Mouse (Mus musculus) gastrocnemius, postnatal 4 days (tissue): ENCODE data around the gene Nav2. TPM values are rescaled to one million over a fixed set of nuclear protein-coding genes. Genes with fewer than 3 reads are reported as not detected.

ENCODE experiments used
- DNase-seq, 2 experiments: peaks; one replicate each; pipeline ENCODE4 v3.0.0; 2021 to 2022; ENCODE audit warnings: low spot score in 2 of 2, mixed read lengths in 2 of 2
- total RNA-seq, 2 experiments: library from RNA; stranded (reverse); gene quantifications; 2 replicates each; pipeline ENCODE4 v1.2.3; 2021

The Nav2 gene
- total RNA-seq, 2 experiments from 2014 or later, result 79.5 to 86.2 TPM

GRCm38 (mm10) chr7:48887973-48888372 is 20.5 kb upstream of the Nav2 start:
- no peak for DNase-seq

DNA sequence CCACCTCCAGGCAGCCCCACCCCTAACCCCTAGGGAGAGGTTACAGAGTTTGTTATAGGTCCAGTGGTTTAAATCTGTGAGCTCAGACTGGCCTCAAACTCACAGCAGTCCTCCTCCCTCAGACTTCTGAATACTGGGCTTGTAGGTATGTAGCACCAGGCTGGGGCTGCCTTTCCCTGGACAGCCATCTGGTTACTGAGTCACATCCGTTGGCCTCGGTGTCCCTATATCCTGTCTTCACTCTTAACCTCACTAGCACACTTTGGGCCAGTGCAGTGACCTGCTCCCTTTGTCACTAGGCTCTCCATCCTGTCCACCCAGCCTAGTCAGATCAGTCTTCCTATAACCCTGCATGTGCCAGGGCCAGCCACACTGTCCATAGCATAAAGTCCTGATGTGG is 19.8 kb upstream of the Nav2 start:
- no peak for DNase-seq

DNA sequence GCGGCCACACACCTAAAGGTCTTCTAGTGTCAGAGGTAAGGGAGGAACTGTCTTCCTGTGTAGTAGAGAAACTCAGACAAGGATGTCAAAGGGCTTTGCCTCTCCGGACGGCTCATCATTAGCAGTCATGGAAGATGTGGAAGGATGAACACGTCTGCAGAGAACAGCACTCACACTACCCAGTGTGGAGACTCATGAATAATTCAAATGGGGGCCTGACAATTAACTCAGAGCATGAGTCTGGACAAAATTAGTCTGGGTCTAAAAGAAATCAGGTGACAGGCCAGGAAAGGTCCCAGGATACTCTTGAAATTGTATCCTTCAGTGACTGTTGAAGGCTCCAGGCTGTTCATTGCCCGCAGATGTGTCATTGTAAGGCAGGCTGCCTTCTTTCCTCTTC is 17.5 kb upstream of the Nav2 start:
- DNase-seq, result no peak

- DNase-seq, result no peak
Observed at GRCm38 (mm10) chr7:48893093-48893492, 15.4 kb upstream of the Nav2 start.

DNA sequence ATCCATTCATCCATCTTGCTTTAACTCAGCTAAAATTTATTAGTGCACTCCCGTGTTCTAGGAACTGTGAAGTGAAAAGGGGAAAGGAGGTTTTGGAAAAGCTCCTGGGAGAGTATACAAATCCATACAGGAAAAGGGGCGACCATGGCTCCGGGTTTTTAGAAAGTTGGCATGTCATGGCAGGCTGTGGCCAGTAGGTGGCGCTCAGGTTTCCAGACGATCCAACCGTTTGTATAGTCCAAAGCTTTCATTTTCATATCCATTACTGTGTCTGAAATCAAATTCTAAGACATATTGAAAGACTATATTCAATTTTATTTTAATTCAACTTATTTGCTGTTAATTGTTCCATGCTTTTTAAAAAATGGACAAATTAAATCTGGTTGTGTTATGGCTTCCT is 14.4 kb upstream of the Nav2 start:
- DNase-seq, result peak; percentile 31 to 49

DNA sequence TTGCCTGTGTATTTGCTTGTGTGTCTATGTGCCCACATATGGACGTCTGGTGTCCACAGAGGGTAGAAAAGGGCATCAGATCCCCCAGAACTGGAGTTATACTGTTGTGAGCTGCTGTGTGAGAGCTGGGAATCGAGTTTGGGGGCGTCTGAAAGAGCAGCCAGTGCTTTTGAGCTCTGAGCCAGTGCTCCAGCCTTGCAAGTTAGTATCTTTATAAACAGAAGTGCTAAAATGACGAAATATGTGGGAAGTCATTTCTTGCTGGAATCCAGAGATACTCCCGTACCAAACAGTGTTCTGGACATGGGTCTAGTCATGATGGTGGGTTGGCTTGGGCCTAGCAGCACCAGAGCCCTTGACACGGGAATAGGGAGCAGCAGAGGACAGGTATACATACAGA is 13.8 kb upstream of the Nav2 start:
- DNase-seq, result no peak

- no peak for DNase-seq
Observed at GRCm38 (mm10) chr7:48895475-48895874, 13.0 kb upstream of the Nav2 start.

- no peak for DNase-seq
Observed at GRCm38 (mm10) chr7:48896051-48896450, 12.5 kb upstream of the Nav2 start.

DNA sequence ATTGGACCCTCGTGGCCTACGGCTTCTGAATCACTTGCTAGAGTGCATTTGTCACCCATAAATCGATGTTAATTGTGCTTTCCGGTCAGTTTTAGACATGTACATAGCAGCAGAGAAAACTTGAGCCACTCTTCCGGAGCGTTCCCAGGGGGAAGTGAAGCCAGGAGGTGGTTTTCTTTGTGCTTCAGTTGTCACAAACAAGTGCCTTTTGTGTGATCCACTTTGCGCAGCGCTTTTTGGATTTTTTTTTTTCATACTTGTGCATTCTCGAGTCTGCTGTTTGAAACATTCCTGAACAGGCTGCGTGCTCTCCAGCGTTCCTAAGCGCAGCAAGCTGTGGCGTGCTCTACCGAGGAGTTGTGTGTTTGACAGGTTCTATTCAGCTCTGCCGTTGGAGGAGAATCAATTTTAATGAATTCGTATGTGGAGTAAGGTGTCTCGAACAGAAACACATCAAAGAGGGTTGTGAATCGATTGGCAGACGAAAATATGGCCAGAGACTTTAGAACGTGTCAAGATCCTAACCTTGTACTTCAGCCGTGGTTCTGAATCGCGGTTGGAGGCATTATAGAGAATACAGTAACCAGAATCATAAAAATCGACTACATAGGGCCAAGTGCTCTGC is 10.9 kb upstream of the Nav2 start:
- no peak for DNase-seq

- DNase-seq, result no peak
Observed at GRCm38 (mm10) chr7:48898416-48898815, 10.1 kb upstream of the Nav2 start.

DNA sequence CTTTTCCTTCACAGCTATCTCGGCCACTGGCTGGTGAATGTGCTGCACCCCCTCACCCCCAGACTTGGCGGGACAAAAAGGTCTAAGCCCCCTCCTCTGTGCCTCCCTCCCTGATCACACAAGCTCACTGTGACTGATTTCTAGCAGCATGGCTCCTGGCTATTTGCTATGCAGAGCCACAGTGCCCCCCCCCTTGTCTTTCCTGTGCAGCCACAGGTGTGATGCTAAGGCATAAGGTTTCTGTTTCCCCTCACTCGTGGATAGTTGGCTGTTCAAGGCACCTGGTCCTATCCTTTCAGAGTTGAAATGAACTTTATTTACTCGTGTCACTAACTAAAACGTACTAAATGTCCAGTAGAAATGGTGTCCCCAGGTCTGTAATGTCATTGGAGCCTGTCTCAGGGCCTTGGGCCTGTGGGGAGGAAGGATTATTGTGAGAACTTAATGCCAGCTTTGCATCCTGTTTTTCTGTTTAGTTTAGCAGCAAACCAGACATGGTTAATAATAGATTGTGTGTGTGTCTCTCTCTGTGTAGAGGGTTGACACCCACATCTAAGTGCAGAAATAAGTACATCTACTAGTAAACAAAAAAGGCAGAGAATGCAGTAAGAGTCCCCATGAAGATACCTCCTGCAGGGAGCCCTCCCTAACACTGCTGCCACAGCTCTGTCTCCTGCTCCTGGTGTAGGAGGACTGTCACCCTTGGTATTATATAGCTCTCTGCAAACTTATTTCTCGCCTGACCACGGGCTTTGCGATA is 7.9 kb upstream of the Nav2 start:
- DNase-seq, result no peak

DNA sequence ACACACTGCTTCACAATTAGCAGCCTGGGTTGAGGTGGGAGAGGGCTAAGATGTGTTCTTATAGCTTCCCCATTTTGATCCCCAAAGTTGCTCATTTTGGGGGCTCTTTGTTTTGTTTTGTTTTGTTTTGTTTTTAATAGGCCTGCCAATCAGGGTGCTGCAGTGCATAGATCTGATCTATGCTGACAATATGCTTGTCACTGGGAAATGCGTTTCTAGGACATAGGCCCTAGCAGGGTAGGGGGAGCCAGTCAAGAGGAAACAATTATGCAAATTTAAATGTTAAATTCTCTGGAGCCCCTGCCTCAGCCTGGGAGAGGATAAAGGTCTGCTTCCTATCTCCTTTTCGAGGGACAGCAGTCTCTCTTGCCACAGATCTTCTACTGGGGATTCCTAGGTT is 6.1 kb upstream of the Nav2 start:
- DNase-seq, result no peak

DNA sequence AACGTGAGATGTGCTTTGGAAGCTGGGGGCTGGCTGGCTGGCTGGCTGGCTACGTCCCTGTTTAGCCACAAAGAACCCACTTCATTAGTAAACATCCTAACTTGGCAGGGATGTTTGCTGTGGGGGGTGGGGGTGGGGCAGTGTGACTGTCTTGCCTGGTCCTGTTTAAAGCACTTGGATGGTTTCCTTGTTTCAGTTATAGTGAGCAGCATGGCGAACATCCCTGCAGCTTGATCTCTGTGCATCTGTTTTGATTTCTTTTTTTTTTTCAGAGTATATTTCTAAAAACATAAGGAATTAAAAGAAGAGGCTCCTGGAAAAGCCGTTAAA is 791 bp downstream of the Nav2 start:
- DNase-seq, result no peak

DNA sequence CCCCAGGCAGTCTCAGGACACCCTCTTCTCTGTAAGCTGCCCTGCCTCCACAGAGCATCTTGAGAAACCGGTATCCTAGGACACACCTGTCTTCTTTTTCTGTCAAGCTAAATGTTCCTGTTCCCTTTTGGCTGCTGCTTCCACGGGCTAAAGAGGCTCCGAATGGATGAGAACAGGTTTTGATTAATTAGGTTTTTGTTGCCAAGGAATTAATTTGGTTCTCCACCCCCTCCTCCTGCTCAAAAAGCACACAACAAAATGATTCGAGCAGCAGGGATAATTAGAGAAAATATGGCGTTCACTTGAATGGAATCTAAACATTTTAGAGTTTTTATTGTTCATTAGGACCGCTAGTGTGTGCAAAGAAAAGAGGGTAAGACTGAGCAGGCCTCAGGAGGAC is 1.8 kb downstream of the Nav2 start:
- no peak for DNase-seq

GRCm38 (mm10) chr7:48911146-48911545 is 2.6 kb downstream of the Nav2 start:
- DNase-seq, result no peak

- no peak for DNase-seq
Observed at GRCm38 (mm10) chr7:48914630-48915506, 6.4 kb downstream of the Nav2 start.

- no peak for DNase-seq
Observed at GRCm38 (mm10) chr7:48917463-48917862, 8.9 kb downstream of the Nav2 start.

GRCm38 (mm10) chr7:48917988-48918387 is 9.5 kb downstream of the Nav2 start:
- no peak for DNase-seq

GRCm38 (mm10) chr7:48918389-48918788 is 9.9 kb downstream of the Nav2 start:
- no peak for DNase-seq

DNA sequence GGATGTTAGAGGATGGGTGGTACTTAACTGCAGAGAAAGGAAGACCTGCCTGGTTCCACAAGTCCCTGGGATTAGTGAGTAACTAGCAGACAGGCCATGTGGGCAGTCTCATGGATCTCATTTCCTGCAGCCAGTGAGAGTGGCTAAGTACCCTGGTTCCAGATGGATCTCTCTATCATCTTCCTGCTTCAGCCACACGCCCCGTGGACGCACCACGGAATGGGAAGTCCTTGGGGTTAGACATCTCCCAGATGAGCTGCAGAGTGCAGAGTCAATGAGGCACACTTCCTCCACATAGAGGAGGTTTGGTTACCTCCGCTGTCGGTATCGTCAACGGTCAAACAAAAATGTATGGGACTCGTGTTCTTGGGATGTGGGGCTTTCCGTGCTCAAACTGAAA is 15.1 kb downstream of the Nav2 start:
- no peak for DNase-seq

DNA sequence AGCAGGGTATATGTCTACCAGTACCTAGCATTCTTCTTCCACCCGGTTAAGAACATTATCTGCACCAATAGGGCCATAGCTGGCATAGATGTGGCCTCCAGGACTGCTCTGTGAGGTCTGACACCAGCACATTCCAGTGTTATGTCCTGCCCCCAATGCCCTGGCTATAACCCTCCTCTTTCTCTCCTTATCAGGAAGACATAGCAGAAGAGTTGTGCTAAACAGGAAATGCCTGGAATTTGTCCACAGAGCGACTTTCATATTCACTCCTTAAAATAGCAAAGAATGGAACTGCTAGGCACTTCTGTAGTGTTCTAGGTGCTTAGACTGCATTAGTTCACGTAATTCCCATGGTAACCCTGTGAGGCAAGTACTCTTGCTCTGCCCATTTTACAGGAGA is 16.7 kb downstream of the Nav2 start:
- DNase-seq, result no peak

DNA sequence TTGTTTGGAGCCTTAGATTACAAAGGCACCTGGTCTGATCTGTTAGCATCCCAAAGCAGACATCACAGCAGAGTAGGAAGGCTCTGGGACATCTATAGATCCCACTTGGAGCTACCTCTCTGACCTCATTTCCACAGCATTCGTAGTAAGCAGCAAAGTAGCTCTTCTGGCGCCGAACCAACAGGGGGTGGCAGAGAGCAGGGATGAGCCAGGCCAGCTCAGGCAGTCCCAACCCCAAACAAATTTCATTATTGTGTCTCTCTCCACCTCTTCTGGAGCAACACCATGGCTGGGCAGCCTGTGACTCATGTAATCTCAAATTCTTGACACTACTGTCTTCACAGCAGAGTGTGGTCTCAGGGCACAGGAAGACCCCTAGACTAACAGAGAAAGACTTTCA is 19.8 kb downstream of the Nav2 start:
- peak; percentile 35 to 59 for DNase-seq
